Mouse (Mus musculus) embryonic stem cell, embryonic (primary cell): ENCODE results near the gene Slc34a3.

Experiments used
- CTCF ChIA-PET, 4 experiments: fragments of 300-600 bp in 2 of 4; fragments of 350-600 bp in 2 of 4; sonication (Branson Sonifier 250); formaldehyde crosslinking; loops; one replicate each; lab custom pipeline; 2022; ENCODE audit warnings: inconsistent platforms in 2 of 4; lab: Charles Lee
- POLR2A ChIA-PET, 4 experiments: fragments of 300-600 bp in 2 of 4; fragments of 350-600 bp in 2 of 4; sonication (Branson Sonifier 250); formaldehyde crosslinking; loops; one replicate each; lab custom pipeline; 2022; ENCODE audit warnings: antibody characterized with exemption in 4 of 4, inconsistent platforms in 1 of 4; lab: Charles Lee

The Slc34a3 gene

DNA sequence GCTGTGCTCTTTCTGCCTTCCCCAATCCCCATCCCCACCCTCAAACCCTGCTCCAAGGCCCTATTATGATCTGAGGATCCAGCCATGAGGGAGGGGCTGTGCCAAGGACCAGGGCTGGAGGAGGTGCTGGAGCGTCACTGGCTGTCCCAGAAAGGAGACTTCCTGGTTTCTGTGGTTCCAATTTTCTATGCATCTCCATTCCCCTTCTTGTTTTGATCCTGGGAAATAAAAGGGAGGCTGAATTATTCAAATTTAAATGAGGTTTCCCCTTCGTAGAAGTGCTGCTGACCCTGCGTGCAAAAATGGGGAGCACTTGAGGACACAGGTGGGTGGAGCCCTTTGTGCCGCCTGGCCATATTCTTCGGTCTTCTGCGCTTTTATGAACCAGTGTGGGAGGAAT is 51.5 kb downstream of the Slc34a3 start:
- CTCF ChIA-PET = no interaction called here

DNA sequence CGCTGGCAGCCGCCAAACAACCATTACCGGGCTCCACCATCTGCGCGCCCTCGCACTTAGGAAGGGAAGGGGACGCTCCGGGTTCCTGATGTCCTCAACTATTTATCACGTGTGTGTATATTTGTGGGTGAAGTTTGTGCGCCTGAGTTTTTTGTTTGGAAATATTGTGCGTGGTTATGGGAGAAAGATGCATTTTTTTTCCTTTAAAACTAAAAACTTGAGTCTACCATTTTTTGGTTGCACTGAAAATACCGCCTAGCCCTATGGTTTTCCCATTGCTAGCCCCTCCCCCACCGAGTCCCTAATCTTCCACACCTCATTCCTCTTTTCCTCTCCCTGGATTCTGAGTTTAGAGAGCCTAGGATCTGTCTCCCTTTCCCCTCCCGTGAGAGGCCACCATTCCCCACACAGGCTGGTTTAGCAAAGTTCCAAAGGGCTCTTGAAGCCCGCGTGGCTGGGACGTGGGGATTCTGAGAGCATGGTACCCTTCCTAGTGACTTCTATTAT is 52.2 kb downstream of the Slc34a3 start:
- ChIA-PET POLR2A (interaction anchor here in 1 of 4 experiments (2.8 kb wide), 1 partner anchor 43 kb away, joined by 34 read pairs; the partner anchor contains the start of gene Tubb4b), CTCF (no interaction called here)

More for the DNA sequence above, 51.5 kb downstream of the Slc34a3 start:
- POLR2A ChIA-PET = interaction anchor here in 2 of 4 experiments (0.9 to 55.8 kb wide), 4 partner anchors 14 to 57 kb away, joined by 4 to 2347 read pairs (median 5); partner anchors contain the start of genes AL732309.1 (in 1 of the 2), Anapc2 (in 1 of the 2), Cysrt1 (in 1 of the 2) and Fam166a (in 1 of the 2)

- CTCF ChIA-PET = interaction anchor here (0.5 to 2.4 kb wide), 39 partner anchors 9 to 1445 kb away, joined by 3 to 16 read pairs (median 3); partner anchors contain the start of genes Tor4a (in 2 of the 4), Ajm1 (in 1 of the 4), Arrdc1 (in 1 of the 4) and Grin1 (in 1 of the 4)
- POLR2A ChIA-PET = interaction anchor here (0.5 to 4.2 kb wide), 79 partner anchors 9 to 376 kb away, joined by 3 to 52 read pairs (median 5); partner anchors contain the start of genes Tor4a (in 3 of the 4), Tprn (in 3 of the 4), Tubb4b (in 3 of the 4) and AL732309.1 (in 2 of the 4)
Observed at GRCm38 (mm10) chr2:25180973-25181890, 52.9 kb downstream of the Slc34a3 start.

DNA sequence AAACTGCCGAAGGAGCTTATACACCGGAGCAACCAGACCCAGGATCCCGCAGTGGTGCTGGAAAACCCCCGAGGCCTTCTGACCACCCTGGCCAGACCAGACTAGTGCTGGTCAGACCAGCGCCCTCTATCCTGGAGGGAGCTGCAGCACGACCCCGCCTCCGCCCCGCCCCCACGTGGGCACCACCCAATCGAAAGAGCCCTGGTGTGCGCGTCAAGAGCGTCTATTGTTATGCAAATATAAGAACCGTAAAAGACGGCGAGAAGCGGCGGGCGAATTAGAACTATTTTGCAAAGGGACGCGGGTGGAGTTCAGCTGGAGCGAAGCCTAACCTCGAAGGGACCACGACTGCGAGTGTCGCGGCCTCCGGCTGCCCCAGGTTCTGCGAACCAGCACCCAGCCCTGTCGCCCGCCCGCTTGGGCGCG is 53.7 kb downstream of the Slc34a3 start, which contains the start of gene Nrarp:
Gene Nrarp, plus strand, starts transcription at position 281 of the 426 bp plus-strand sequence.
- POLR2A ChIA-PET = interaction anchor here (0.5 to 4.2 kb wide), 79 partner anchors 9 to 377 kb away, joined by 3 to 52 read pairs (median 5); partner anchors contain the start of genes Tor4a (in 3 of the 4), Tprn (in 3 of the 4), Tubb4b (in 3 of the 4) and AL732309.1 (in 2 of the 4)

DNA sequence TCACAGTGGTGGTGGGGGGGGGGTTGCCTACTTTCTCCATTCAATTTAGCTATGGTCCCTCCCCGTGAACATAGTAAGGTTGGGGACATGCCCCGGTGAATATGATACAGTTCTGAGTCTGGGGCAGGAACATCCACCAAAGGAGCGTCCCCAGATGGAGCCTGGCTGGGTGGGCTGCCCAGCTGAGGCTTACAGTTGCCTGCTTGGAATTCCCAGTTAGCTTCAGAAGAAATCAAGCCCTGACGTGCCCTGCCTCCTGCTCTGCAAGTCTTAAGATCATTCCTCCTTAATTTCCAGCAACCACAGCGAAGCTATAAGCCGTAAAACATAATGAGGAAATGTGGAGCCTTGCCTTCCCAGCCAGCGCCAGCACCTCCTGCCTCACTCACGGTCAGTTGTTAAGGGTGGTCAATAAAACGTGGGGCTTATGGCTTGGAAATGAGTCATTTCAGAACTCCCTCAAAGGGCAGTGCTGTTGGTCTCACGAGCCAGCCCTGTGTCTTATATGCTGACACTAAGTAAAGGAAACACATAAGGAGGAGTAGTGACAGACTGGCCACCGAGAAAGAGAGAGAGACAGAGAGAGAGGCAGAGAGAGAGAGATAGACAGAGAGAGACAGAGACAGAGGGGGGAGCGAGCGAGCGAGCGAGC is 54.5 kb downstream of the Slc34a3 start:
- ChIA-PET POLR2A (interaction anchor here (0.6 to 4.2 kb wide), 49 partner anchors 8 to 377 kb away, joined by 3 to 52 read pairs (median 7); partner anchors contain the start of genes Tor4a (in 3 of the 4), Tprn (in 3 of the 4), Tubb4b (in 3 of the 4) and Anapc2 (in 2 of the 4)), CTCF (interaction anchor here (0.6 to 2.4 kb wide), 20 partner anchors 14 to 562 kb away, joined by 3 to 16 read pairs (median 4); partner anchors contain the start of genes Anapc2 (in 1 of the 4), Grin1 (in 1 of the 4), Ssna1 (in 1 of the 4) and Tor4a (in 1 of the 4))

More for the DNA sequence above, 53.7 kb downstream of the Slc34a3 start, which contains the start of gene Nrarp:
- CTCF ChIA-PET = interaction anchor here (0.5 to 2.4 kb wide), 41 partner anchors 10 to 1446 kb away, joined by 3 to 16 read pairs (median 3); partner anchors contain the start of genes Tor4a (in 2 of the 4), Ajm1 (in 1 of the 4), Anapc2 (in 1 of the 4) and Arrdc1 (in 1 of the 4)
